Mouse (Mus musculus) left cerebral cortex, adult 11 months (tissue): ENCODE measurements at regions not wholly inside any gene's neighbourhood (a gene's known extent, or its start where the extent isn't known, plus 50 kb on each side); places are given as distances from the start of the nearest gene placed in this dataset.

Experiments used
- DNase-seq: peaks from one replicate; pipeline ENCODE4 v3.0.0; 2022; ENCODE audit warnings: low spot score

DNA sequence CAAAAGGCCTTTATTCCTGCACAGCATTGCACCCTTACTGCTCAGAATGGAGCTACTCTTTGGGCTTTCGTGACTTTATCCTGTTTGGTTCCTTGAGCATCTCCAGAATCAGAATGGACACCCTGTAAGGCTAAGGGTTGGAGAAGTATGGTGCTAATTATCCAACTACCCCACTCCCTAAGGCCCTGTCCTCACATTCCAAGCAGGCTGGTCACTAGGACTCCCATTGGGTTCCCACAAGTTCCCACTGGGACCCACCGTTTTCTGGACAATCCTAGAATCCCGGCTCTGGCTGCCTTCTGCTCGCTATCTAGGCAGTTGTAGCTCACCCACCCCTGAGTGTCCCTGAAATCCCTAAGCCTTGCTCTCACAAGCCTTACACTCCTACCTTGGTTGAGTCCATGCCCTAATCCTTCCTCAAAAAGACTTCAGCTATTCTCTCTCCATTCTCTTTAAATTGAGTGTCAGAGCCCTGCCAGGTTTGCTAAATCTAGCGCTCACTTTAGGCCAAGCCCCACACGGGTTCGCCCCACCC lies 146.1 kb downstream of the Efcab1 start:
- DNase-seq, result no peak

DNA sequence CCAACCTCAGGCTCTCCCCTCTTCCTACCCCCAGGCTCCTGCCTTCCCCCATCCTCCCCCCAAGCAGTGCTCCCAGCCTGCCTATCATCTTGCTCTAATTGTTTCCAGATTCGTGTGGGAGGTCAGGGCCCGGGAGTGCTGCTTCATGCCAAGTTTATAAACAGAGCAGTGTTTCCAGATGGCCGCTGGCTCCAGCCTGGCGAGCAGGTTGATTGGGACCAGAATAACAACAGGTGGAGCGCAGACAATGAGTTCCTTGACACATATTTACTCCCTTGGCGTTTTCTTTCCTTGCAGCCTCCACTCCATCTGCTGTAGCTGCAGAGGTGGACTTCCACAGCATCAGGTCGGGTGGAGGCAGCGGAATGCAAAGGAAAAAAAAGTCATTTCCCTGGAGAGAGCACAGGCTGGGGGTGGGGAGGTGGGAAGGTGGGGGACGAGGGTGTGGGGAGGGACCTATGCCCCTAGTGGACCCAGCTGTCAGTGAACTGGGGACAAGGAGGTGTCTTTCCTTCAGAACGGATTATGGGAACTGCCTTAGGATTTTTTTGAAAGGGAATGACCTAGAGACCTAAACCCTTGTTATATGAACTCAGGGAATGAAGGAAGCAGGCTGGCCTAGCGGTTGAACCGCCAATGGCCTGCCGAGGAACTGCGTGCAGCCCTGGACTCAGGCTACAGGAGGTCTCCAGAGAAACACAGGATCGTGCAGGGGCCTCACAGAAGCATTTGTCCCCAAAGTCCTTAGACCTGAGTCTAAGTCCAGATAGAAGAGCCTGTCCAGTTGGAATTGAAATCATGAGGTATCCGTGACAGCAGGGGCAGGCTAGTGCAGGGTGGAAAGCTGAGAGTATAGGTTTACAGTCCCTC lies 146.8 kb downstream of the Efcab1 start:
- peak; percentile 18 for DNase-seq

DNA sequence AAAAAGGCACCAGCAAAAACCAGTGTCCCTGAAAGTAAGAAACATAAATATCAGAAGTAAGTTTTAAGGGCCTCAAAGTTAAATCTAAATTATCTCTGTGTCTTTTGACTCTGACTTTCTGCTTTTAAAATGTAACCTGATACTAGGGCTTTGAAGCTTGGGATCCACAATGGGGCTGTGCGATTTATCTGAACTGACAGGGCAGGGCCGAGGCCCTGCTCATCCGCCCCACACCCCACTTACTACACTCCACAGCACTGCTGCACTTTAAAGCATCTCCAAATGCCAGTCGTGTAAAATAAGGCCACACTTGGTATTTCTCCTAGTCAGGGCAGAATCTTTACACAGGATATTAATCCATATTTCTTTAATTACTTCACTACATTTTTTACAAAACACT lies 147.4 kb downstream of the Efcab1 start:
- no peak for DNase-seq

- no peak for DNase-seq
Observed at GRCm38 (mm10) chr16:15054306-15055001, 148.0 kb downstream of the Efcab1 start.

GRCm38 (mm10) chr16:15055697-15056096 lies 149.3 kb downstream of the Efcab1 start:
- no peak for DNase-seq

GRCm38 (mm10) chr16:15070485-15070960 lies 164.1 kb downstream of the Efcab1 start:
- DNase-seq, result no peak

- DNase-seq, result peak; percentile 14
Observed at GRCm38 (mm10) chr16:15074407-15074806, 168.0 kb downstream of the Efcab1 start.

- no peak for DNase-seq
Observed at GRCm38 (mm10) chr16:15083692-15084091, 177.3 kb downstream of the Efcab1 start.

GRCm38 (mm10) chr16:15084147-15084752 lies 177.8 kb downstream of the Efcab1 start:
- DNase-seq, result no peak

DNA sequence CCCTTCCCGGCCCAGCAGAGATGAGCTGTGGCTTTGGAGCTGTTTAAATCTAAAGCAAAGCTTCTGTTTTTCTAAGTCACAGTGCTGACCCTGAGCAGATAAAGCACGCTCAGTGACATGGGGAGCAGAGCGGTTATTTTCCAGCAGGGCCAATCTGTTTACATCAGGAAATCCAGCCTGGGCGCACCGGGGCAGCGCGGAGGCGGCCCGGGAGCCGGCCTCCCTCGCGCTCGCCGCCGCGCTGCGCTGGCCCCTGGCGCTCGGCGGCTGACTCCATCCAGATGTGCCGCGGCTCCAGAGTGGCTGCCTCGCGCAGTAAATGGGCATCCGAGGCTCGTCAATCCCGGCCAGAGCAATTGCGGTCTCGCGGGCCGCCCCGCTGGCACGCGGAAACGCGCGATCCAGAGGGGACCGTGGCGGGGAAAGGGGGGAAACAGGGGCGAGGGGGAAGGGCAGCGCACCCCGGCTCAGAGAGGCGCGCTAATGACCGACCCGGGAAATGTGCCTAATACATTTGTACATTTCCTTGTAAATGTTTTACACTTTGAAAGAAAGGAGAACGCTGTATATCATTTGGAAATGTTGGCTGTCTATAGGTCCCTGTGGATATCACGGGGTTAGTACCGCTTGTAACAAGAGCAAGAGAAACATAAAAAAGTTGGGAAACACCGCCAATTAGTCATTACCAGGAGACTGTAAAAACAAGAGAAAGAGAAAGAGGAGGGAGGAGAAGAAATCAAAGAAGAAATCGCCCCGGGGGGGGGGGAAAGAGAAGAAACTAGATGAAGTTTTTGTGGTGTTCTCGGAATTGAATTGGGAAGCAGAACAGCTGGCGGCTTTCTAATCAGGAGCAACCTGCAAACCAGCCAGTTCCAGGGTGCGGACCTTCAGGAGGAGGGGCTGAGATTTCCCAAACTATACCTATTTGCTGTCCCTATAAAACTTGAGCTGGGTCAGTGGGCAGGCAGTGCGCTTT lies 178.6 kb downstream of the Efcab1 start:
- DNase-seq, result no peak

DNA sequence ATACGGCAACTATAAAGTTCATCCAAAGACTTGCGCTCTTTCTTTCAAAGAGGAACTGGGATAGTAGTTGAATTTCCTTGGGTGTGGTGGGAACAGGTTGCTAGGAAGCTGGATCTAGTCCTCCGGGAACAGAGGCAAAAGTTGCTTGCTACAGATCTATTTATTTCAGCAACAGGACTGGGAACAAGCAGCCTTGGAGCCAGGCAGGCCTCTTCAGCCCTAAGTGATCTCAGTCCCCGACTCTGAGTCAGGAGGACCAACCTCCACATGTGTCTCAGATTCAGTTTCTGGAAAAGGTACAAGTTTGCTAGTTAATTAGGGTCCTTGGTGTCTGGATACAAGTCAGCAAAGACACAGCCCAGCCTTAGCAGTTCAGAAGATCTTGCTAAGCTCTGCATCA lies 180.2 kb downstream of the Efcab1 start:
- no peak for DNase-seq

DNA sequence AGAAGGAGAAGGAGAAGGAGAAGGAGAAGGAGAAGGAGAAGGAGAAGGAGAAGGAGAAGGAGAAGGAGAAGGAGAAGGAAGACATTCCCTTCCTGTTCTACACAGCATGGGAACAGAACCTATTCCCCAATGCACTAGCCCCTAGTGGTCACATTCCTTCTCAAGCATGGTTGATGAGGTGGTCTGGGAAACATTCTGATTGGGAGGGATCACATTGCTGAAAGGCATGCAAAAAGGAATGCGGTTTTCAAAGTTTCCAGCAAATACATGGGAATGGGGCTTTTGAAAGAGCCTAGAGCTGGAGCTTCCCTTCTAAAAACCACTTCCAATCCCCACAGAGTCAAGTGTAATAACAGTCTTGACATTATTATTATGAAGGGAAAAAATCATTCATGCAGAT lies 197.5 kb downstream of the Efcab1 start:
- DNase-seq, result no peak

DNA sequence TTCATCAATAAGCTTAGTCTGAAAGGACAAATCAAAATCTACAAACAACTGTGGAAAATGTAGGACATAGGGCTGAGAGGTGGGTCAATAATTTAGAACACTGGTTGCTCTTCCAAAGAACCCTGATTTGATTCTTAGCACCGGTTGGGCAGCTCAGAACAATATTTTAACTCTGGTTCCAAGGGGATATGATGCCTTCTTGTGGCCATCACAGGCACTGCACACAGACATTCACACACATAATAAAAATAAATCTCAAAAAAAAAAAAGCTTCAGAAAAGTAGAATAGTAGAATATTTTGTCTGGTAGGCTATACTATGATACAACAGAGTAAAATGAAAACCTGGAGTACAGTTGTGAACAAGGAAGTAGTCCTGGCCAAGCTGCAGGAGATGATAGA lies 200.8 kb downstream of the Efcab1 start:
- no peak for DNase-seq

DNA sequence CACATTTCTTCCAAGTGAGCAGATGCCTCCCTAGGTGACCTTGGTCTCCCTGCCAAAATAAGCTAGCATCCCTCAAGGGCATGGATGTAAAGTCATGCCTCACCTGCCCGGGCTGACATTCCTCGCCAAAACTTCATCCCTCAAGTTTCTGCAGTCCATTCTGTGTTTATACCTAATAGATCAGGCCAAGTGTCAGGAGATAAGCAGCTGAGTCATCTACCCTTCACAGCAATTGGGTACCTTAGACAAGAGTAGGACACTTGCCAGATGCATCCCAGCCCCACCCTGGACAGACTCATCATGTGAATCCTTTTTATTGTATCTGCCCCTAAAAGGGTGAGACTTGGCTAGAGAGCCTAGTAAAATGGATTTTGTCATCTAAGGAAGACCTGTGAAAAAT lies 204.1 kb upstream of the Gm21897 start:
- DNase-seq, result no peak

- no peak for DNase-seq
Observed at GRCm38 (mm10) chr16:15113989-15114556, 203.2 kb upstream of the Gm21897 start.

GRCm38 (mm10) chr16:15114574-15115230 lies 202.6 kb upstream of the Gm21897 start:
- no peak for DNase-seq

DNA sequence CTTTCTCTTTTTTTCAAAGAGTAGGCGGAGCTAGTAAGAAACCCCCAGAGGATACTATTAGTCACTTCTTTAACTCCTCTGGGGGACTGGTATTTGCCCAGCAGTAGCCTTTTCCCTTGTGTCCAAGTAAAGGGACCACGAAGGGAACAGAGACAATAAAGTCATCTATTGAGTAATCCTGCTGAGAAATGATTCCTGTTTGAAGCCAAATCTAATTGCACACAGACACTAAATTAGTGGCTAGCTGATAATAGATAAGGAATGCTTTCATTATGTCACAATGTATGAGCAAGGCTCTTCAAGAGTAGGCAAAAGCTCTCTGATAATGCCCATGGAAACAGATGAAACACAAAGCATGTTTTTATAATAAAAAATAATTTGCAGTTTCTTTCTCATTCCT lies 201.9 kb upstream of the Gm21897 start:
- no peak for DNase-seq

GRCm38 (mm10) chr16:15119799-15120198 lies 197.5 kb upstream of the Gm21897 start:
- DNase-seq, result no peak

GRCm38 (mm10) chr16:15128996-15129395 lies 188.3 kb upstream of the Gm21897 start:
- DNase-seq, result no peak

DNA sequence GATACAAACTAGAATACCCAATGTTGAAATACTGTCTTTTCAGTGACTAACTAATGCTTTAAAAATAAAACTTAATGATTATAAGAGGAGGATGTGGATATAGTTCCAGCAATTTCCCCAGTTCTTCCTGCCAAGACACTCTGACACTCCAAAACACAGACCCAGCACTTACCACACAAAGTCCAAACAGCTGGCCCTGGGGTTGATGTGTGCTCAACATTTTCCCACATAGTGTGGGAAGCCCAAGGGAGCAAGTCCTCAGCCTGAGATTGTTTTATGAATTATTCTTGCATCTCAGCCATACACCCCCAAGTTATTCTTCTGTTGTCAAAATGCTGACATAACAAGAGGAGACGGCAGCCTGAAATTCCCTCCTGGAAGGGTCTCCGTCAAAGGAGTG lies 187.5 kb upstream of the Gm21897 start:
- DNase-seq, result no peak

DNA sequence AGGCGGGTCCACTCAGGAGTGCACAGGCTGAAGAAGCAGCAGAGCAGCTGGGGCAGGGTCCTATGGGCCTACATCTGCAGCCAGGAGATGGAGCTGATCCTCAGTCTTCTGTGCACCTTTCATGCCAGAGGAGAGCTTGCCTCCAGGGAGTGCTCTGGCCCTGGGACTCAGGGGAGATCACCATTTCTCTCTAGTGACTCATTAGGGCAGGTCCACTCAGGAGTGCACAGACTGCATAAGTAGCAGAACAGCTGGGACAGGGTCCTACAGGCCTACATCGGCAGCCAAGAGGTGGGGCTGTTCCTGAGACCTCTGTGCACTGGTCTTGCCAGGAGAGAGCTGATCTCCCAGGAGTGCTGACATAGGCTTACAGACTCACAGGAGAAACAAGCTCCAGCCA lies 159.4 kb upstream of the Gm21897 start:
- no peak for DNase-seq
